Mouse (Mus musculus) kidney, postnatal 0 days (tissue): ENCODE measurements at regions not wholly inside any gene's neighbourhood (a gene's known extent, or its start where the extent isn't known, plus 50 kb on each side); places are given as distances from the start of the nearest gene placed in this dataset.

Experiments used
- ATAC-seq: fragments of 200-750 bp; cut with Nextera tagmentation; replicated peaks from 2 replicates; pipeline ENCODE4 v1.8.0; 2017; ENCODE audit warnings: low read depth, moderate number of reproducible peaks, moderate TSS enrichment, moderate library complexity; ENCODE audit not compliant: low FRiP score
- DNase-seq: peaks from one replicate; pipeline ENCODE4 v3.0.0-alpha.2; 2016; ENCODE audit warnings: low spot score
- H3K27ac ChIP-seq: fragments of 300-500 bp; sonication (generic); 2 replicates; pipeline ENCODE4 v1.5.1; 2014; ENCODE audit warnings: mild to moderate bottlenecking
- H3K27me3 ChIP-seq: fragments of 300-500 bp; sonication (generic); 2 replicates; pipeline ENCODE4 v1.6.1; 2014; ENCODE audit warnings: low read length, mixed read lengths; ENCODE audit not compliant: insufficient read depth
- H3K36me3 ChIP-seq: fragments of 300-500 bp; sonication (generic); 2 replicates; pipeline ENCODE4 v1.6.1; 2014; ENCODE audit warnings: low read length, mixed read lengths; ENCODE audit not compliant: insufficient read depth
- H3K4me1 ChIP-seq: fragments of 300-500 bp; sonication (generic); replicated peaks from 2 replicates; pipeline ENCODE4 v1.6.1; 2014; ENCODE audit warnings: antibody characterized with exemption, low read length, mixed read lengths; ENCODE audit not compliant: insufficient read depth
- H3K4me2 ChIP-seq: fragments of 300-500 bp; sonication (generic); 2 replicates; pipeline ENCODE4 v1.6.1; 2014; ENCODE audit warnings: mild to moderate bottlenecking, low read length, moderate library complexity, mixed read lengths
- H3K4me3 ChIP-seq: fragments of 300-500 bp; sonication (generic); replicated peaks from 2 replicates; pipeline ENCODE4 v1.5.1; 2014; ENCODE audit warnings: low read depth, low read length
- H3K9ac ChIP-seq: fragments of 300-500 bp; sonication (generic); 2 replicates; pipeline ENCODE4 v1.6.1; 2014; ENCODE audit warnings: low read depth, low read length
- H3K9me3 ChIP-seq: fragments of 300-500 bp; sonication (generic); replicated peaks from 2 replicates; pipeline ENCODE4 v1.6.1; 2016; ENCODE audit warnings: low read length, inconsistent platforms, mixed read lengths
- CTCF ChIP-seq: IDR thresholded peaks from 2 replicates; pipeline ENCODE4 v1.5.1; 2016; ENCODE audit warnings: antibody characterized with exemption, low read depth, mild to moderate bottlenecking, moderate library complexity
- WGBS: fragments of 180-500 bp; shearing (Covaris S2); extraction: QIAGEN DNeasy Blood & Tissue Kit; methylation state at CpG from one replicate; pipeline ENCODE4 v1.1.7; 2014; 5-methylcytosine and 5-hydroxymethylcytosine counted together

DNA sequence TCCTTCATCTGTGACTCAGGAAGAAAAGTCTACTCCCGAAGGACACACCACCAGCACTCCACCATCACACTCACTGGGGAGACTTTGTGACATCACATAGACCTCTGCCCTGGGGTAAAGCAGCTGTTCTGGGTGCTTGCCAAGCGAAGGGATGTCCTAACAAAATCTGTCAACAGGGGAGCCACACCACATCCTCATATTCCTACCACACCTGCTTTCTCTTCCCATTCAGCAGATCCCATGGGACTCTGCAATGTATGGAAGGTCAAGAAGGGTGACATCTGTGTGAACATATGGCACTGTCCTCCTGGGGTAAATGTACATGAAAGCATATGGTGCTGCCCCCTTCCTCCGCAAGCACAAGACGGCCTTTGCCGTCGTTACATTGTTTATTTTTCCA is 375.5 kb downstream of the Etv1 start:
- ATAC-seq: no peak
- Histone ChIP-seq H3K9me3 (no peaks in the 10 kb centered on the region), H3K4me3 (no peak overlapping the region), H3K9ac (no peak overlapping the region), H3K4me2 (no peak overlapping the region), H3K27me3 (no peaks in the 10 kb centered on the region), H3K27ac (no peak overlapping the region), H3K36me3 (no peaks in the 10 kb centered on the region), H3K4me1 (no peaks in the 10 kb centered on the region)
- no peak for DNase-seq
- no peak for TF ChIP-seq CTCF
- 67% methylated on average over 6 of the region's 6 CpGs for WGBS

DNA sequence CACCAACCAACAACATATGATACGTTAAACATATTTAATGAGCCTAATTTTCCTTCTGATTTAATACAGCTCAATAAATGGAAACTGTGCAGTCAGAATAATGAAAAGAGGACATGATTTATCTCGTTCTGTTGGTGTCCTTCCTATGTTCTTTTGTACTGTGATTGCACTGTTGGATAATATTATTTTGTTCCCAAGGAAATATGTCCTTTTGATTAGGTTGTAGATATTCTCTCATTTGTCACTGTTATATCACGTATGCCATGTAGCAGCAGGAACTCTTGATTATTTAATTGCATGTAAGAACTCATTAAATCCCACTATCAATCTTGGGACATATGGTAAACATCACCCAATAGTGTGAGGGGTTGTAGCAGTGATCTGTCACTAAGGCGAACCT is 397.8 kb downstream of the Etv1 start:
- H3K4me3 ChIP-seq: no peak overlapping the region
- TF ChIP-seq CTCF: no peak
- no peaks in the 10 kb centered on the region for H3K4me1 ChIP-seq
- no peaks in the 10 kb centered on the region for H3K9me3 ChIP-seq
- DNase-seq: no peak
- H3K27ac ChIP-seq: no peak overlapping the region
- no peak for ATAC-seq
- WGBS: 64% methylated on average over 4 of the region's 4 CpGs
- no peaks in the 10 kb centered on the region for H3K36me3 ChIP-seq
- H3K9ac ChIP-seq: no peak overlapping the region
- no peak overlapping the region for H3K4me2 ChIP-seq
- H3K27me3 ChIP-seq: no peaks in the 10 kb centered on the region

DNA sequence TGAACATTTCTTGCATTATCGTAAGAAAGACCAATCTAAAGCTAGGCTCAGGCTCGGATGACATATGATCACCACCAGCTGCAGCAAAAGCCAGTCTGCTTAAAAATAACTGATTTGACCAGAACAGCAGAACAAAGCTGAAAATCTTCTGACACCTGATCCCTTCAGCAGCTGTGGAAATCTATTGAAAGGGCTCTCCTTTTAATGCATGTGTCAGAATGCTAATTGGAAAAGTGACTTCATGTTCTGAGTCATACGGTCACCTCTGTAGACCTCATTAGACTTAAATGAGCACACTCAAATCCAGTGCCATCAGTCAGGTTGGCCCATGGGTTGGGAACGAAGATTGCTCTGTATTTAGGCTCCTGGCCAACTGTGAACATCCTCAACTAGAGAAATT is 444.9 kb downstream of the Etv1 start:
- DNase-seq: peak; percentile 1
- 45% methylated on average over 4 of the region's 4 CpGs for WGBS
- no peak for TF ChIP-seq CTCF

DNA sequence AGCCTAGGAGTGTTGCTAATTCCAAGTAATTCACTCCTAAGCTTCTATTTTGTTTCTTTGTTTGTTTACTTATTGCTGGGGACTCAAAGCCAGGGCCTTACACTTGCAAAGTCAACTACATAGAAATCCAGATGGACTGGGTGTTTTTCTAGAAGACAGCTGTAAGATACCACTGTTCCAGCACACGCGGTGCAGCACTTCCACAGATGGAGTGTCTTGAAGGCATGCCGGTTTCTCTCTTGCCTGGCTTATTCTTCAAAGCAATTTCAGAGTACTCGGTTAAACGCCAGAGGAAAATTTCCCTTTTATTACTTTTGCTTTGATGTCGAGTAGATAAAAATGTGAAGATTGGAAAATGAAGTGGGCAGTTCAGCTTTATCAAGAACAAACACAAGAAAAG is 477.4 kb downstream of the Etv1 start:
- H3K4me3 ChIP-seq: no peak overlapping the region
- ATAC-seq: no peak
- 69% methylated on average over 6 of the region's 6 CpGs for WGBS

More for the DNA sequence above, 444.9 kb downstream of the Etv1 start:
- no peak overlapping the region for H3K9ac ChIP-seq
- no peaks in the 10 kb centered on the region for H3K4me1 ChIP-seq
- H3K9me3 ChIP-seq: no peaks in the 10 kb centered on the region
- no peaks in the 10 kb centered on the region for H3K27me3 ChIP-seq
- H3K4me2 ChIP-seq: no peak overlapping the region
- no peak for ATAC-seq
- H3K4me3 ChIP-seq: no peak overlapping the region
- no peak overlapping the region for H3K27ac ChIP-seq
- no peaks in the 10 kb centered on the region for H3K36me3 ChIP-seq

DNA sequence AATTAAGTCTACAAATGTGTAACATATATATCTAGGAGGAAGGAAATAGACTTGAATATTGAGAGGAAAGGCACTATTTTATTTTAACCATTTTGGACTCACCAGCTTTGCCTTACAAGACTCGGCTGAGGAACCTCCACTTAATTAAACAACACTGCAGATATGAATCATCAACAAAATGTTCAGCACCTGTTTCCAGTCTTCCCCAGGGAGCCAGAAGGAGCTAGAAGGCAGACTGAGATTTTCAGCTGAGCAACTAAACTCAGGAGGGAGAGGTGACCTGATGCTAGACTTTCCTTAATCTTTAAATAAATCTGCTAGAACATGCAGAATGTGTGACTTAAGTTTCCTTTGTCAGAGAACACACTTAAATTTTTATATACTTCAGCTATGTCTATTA is 478.4 kb downstream of the Etv1 start:
- H3K27me3 ChIP-seq: no peaks in the 10 kb centered on the region
- no peak overlapping the region for H3K9ac ChIP-seq
- H3K4me2 ChIP-seq: no peak overlapping the region
- H3K4me3 ChIP-seq: no peak overlapping the region
- no peaks in the 10 kb centered on the region for H3K9me3 ChIP-seq
- H3K27ac ChIP-seq: no peak overlapping the region
- no peaks in the 10 kb centered on the region for H3K36me3 ChIP-seq
- ATAC-seq: no peak
- no peak for DNase-seq
- H3K4me1 ChIP-seq: no peaks in the 10 kb centered on the region
- no peak for TF ChIP-seq CTCF
- WGBS: 47% methylated on average over 1 of the region's 1 CpGs

More for the DNA sequence above, 477.4 kb downstream of the Etv1 start:
- Histone ChIP-seq H3K36me3 (no peaks in the 10 kb centered on the region), H3K9ac (no peak overlapping the region), H3K4me1 (no peaks in the 10 kb centered on the region), H3K9me3 (no peaks in the 10 kb centered on the region), H3K27ac (no peak overlapping the region), H3K4me2 (no peak overlapping the region), H3K27me3 (no peaks in the 10 kb centered on the region)
- TF ChIP-seq CTCF: no peak
- DNase-seq: peak; percentile 34

DNA sequence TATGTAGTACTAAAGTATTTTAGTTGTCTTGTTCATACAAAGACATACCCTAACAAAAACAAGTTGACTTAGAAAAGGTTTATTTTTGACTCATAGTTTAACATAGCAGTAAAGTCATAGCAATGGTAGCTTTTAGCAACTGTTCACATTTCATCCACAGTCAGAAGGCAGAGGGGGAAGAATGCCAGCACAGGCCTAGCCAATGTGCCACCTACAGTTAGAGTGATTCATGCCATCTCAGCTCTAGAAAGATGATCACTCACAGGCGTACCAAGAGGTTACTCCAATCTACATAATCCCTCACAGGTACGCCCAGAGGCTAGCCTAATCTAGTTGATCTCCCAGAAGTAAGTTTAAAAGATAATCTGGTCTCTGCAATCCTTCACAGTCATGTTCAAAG is 510.5 kb downstream of the Etv1 start:
- no peak overlapping the region for H3K9ac ChIP-seq
- DNase-seq: no peak
- 72% methylated on average over 2 of the region's 2 CpGs for WGBS
- H3K27me3 ChIP-seq: no peaks in the 10 kb centered on the region
- no peak for TF ChIP-seq CTCF
- no peak overlapping the region for H3K27ac ChIP-seq
- H3K4me1 ChIP-seq: no peaks in the 10 kb centered on the region
- no peak overlapping the region for H3K4me2 ChIP-seq
- no peaks in the 10 kb centered on the region; the same call in 1 of the 2 replicates for H3K9me3 ChIP-seq
- H3K36me3 ChIP-seq: no peaks in the 10 kb centered on the region
- ATAC-seq: no peak
- no peak overlapping the region for H3K4me3 ChIP-seq
